Mouse (Mus musculus) yolk sac, embryonic 10.5 days (tissue): Measurements from ENCODE around the gene Tcaf1.
A peak's percentile ranks its signal among the peaks of the same experiment; 100 is the strongest.

ENCODE experiments used
- DNase-seq: peaks from one replicate; pipeline ENCODE4 v3.0.0-alpha.2; 2017; ENCODE audit warnings: low spot score

Gene Tcaf1

GRCm38 (mm10) chr6:42709291-42710211, at the start of gene Tcaf1:
Tcaf1 (minus strand) TSS chr6:42710088.
- peak; percentile 76 for DNase-seq

- no peak for DNase-seq
Measured at GRCm38 (mm10) chr6:42756104-42756503, 46.2 kb upstream of the Tcaf1 start, which contains the start of gene Olfr38. Olfr38 (plus strand) TSS chr6:42756404.

- DNase-seq: no peak
Measured at GRCm38 (mm10) chr6:42747846-42748245, 38.0 kb upstream of the Tcaf1 start.

- no peak for DNase-seq
Measured at GRCm38 (mm10) chr6:42742303-42742702, 32.4 kb upstream of the Tcaf1 start.

- no peak for DNase-seq
Measured at GRCm38 (mm10) chr6:42739071-42739470, 29.2 kb upstream of the Tcaf1 start, which contains the start of gene Olfr453. Olfr453 (plus strand) TSS chr6:42739371.

GRCm38 (mm10) chr6:42717973-42718372, 8.1 kb upstream of the Tcaf1 start:
- no peak for DNase-seq

GRCm38 (mm10) chr6:42714668-42715067, 4.8 kb upstream of the Tcaf1 start:
- DNase-seq: no peak

GRCm38 (mm10) chr6:42692517-42693190, 17.2 kb downstream of the Tcaf1 start:
- peak; percentile 79 for DNase-seq

- peak; percentile 73 for DNase-seq
Measured at GRCm38 (mm10) chr6:42692154-42692516, 17.8 kb downstream of the Tcaf1 start.

- no peak for DNase-seq
Measured at GRCm38 (mm10) chr6:42689761-42690160, 20.1 kb downstream of the Tcaf1 start.

- no peak for DNase-seq
Measured at GRCm38 (mm10) chr6:42687907-42688306, 22.0 kb downstream of the Tcaf1 start.

GRCm38 (mm10) chr6:42680077-42680476, 29.8 kb downstream of the Tcaf1 start:
- DNase-seq: no peak

GRCm38 (mm10) chr6:42676011-42676410, 33.9 kb downstream of the Tcaf1 start:
- DNase-seq: no peak

GRCm38 (mm10) chr6:42671767-42672166, 38.1 kb downstream of the Tcaf1 start:
- no peak for DNase-seq

GRCm38 (mm10) chr6:42667722-42668121, 42.2 kb downstream of the Tcaf1 start:
- no peak for DNase-seq

- DNase-seq: no peak
Measured at GRCm38 (mm10) chr6:42661739-42662138, 48.1 kb downstream of the Tcaf1 start.

GRCm38 (mm10) chr6:42644912-42645549, 64.9 kb downstream of the Tcaf1 start, which contains the start of gene Tcaf2:
Tcaf2 (minus strand) TSS chr6:42645254.
- DNase-seq: peak; percentile 86

GRCm38 (mm10) chr6:42634393-42634792, 75.5 kb downstream of the Tcaf1 start:
- DNase-seq: no peak

GRCm38 (mm10) chr6:42631395-42631794, 78.5 kb downstream of the Tcaf1 start:
- DNase-seq: no peak
